Mouse (Mus musculus) megakaryocyte, embryonic 14.5 days (primary cell): ENCODE data around the gene Fnip1.

Experiments
- FLI1 ChIP-seq: IDR thresholded peaks from 2 replicates; pipeline ENCODE4 v1.6.1; 2012; ENCODE audit warnings: low read length, inconsistent platforms, mixed read lengths
- GATA1 ChIP-seq: IDR thresholded peaks from 3 replicates; pipeline ENCODE4 v1.6.1; 2012; ENCODE audit warnings: mixed read lengths, low read length, inconsistent platforms, borderline replicate concordance

- TF ChIP-seq GATA1 (no peak), FLI1 (no peak)
Measured at GRCm38 (mm10) chr11:54439691-54440029, 1.7 kb downstream of the Fnip1 start.
